Mouse (Mus musculus): ENCODE results near the gene Lrsam1. TPM values are rescaled to one million over a fixed set of nuclear protein-coding genes. Genes with fewer than 3 reads are reported as not detected.

Lrsam1 gene
- polyA plus RNA-seq, 1 experiment from 2014 or later: 13.4 TPM

GRCm38 (mm10) chr2:32888551-32888950 lies 72.9 kb downstream of the Lrsam1 start:
- peaks cover 54% of the 10 kb centered on the region for H3K4me1 ChIP-seq
- no peak overlapping the region for H3K4me3 ChIP-seq
- H3K9me3 ChIP-seq: no peaks in the 10 kb centered on the region
- peak overlapping the region; percentile 79 for H3K27ac ChIP-seq
- no peak overlapping the region for H3K4me2 ChIP-seq
- 0 out of 2 replicates have a peak, but pooled peaks have one; percentile 28 for ATAC-seq (ENCODE audit: insufficient number of reproducible peaks, insufficient read depth, low FRiP score, low TSS enrichment, low read depth)
- 15% methylated on average over 3 of the region's 3 CpGs for WGBS
- H3K36me3 ChIP-seq: peaks cover 12% of the 10 kb centered on the region
- H3K27me3 ChIP-seq: no peaks in the 10 kb centered on the region
- H3K9ac ChIP-seq: peak overlapping the region; percentile 54

DNA sequence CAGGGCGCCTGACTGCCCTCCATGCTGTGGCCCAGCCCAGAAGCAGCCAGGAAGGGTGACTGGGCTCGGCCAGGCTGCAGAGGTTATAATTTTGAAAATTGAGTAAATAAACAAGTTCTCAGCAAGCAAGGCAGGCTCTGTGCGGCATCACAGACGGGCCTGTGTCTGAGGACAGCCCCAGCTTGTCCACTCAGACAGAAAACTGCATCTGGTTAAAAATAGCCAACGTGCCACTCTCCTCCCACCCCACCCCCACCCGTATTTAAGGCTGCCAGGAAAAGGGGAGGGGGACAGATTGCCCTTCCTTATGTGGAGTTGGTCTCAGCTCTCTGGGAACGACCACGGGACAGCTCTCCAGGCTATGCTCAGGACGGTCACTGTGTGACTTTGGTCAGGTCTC lies 73.4 kb downstream of the Lrsam1 start:
- ATAC-seq (ENCODE audit: insufficient number of reproducible peaks, insufficient read depth, low FRiP score, low TSS enrichment, low read depth): 0 out of 2 replicates have a peak, but pooled peaks have one; percentile 38
- 0 out of 2 replicates have a peak overlapping the region, but pooled peaks have one; percentile 0 for H3K4me2 ChIP-seq
- peaks cover 7% of the 10 kb centered on the region for H3K36me3 ChIP-seq
- H3K27me3 ChIP-seq: no peaks in the 10 kb centered on the region
- WGBS: 17% methylated on average over 9 of the region's 9 CpGs
- peak overlapping the region; percentile 79 for H3K27ac ChIP-seq
- no peak overlapping the region for H3K4me3 ChIP-seq
- H3K4me1 ChIP-seq: peaks cover 59% of the 10 kb centered on the region
- H3K9me3 ChIP-seq: no peaks in the 10 kb centered on the region
- peak overlapping the region; percentile 54 for H3K9ac ChIP-seq

DNA sequence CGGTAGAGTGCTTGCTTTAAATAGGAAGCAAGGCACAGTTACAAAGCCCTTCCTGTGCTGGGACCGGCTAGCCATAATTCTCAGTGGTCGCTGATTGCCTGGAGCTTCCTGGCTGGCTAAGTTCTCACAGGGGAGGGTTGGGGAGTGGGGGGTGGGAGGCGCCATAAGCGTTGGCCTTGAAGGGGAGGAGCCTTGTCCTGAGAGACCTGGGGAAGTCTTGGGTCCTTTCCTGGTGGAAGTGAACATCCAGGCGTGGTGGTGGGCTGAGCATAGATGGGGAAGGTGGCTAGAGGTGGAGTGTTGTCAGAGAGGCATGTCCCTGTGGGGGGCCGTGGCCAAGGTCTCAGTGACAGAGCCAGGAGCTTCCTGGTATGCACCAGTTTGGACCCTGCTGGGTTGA lies 76.7 kb downstream of the Lrsam1 start:
- no peak for ATAC-seq (ENCODE audit: insufficient number of reproducible peaks, insufficient read depth, low FRiP score, low TSS enrichment, low read depth)
- H3K4me2 ChIP-seq: peak overlapping the region; percentile 7; the same call in 1 of the 2 replicates
- H3K36me3 ChIP-seq: no peaks in the 10 kb centered on the region; the same call in 1 of the 2 replicates
- H3K27ac ChIP-seq: peak overlapping the region; percentile 68
- WGBS: 18% methylated on average over 7 of the region's 7 CpGs
- no peak overlapping the region for H3K4me3 ChIP-seq
- H3K9ac ChIP-seq: no peak overlapping the region
- no peaks in the 10 kb centered on the region for H3K27me3 ChIP-seq
- peaks cover 90% of the 10 kb centered on the region for H3K4me1 ChIP-seq
- H3K9me3 ChIP-seq: no peaks in the 10 kb centered on the region

GRCm38 (mm10) chr2:32882283-32883043 lies 79.0 kb downstream of the Lrsam1 start:
- WGBS: 25% methylated on average over 17 of the region's 21 CpGs
- Histone ChIP-seq H3K9me3 (no peaks in the 10 kb centered on the region), H3K4me2 (peak overlapping the region; percentile 40), H3K4me1 (peaks cover 91% of the 10 kb centered on the region), H3K36me3 (no peaks in the 10 kb centered on the region; the same call in 1 of the 2 replicates), H3K27ac (peak overlapping the region; percentile 86), H3K27me3 (no peaks in the 10 kb centered on the region), H3K4me3 (no peak overlapping the region), H3K9ac (no peak overlapping the region)
- ATAC-seq (ENCODE audit: insufficient number of reproducible peaks, insufficient read depth, low FRiP score, low TSS enrichment, low read depth): peak; percentile 45; the same call in 1 of the 2 replicates

DNA sequence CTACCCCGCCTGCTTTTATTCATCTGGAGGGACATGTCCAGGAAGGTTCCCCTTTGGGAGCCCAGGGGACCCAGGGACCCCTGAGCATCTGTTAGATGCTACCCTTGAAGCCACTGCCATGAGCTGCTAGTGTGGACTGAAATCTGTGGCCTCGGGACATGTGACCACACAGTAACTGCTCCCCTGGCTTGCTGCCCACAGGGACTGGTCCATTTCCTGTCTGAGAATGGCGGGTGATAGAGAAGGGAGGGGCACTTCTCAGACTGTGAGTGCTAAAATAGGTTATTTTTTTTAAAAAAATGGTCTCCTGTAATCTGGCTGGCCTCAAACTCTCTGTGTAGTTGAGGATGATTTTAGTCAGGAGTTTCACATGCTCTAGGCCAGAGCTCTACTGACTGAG lies 79.7 kb downstream of the Lrsam1 start:
- Histone ChIP-seq H3K9me3 (no peaks in the 10 kb centered on the region), H3K36me3 (no peaks in the 10 kb centered on the region; the same call in 1 of the 2 replicates), H3K27me3 (no peaks in the 10 kb centered on the region), H3K27ac (peak overlapping the region; percentile 86), H3K4me1 (peaks cover 92% of the 10 kb centered on the region), H3K9ac (0 out of 2 replicates have a peak overlapping the region, but pooled peaks have one; percentile 28), H3K4me2 (peak overlapping the region; percentile 20; the same call in 1 of the 2 replicates), H3K4me3 (no peak overlapping the region)
- 26% methylated on average over 3 of the region's 3 CpGs for WGBS
- ATAC-seq (ENCODE audit: insufficient number of reproducible peaks, insufficient read depth, low FRiP score, low TSS enrichment, low read depth): no peak

GRCm38 (mm10) chr2:32881054-32881453 lies 80.4 kb downstream of the Lrsam1 start:
- H3K4me2 ChIP-seq: 0 out of 2 replicates have a peak overlapping the region, but pooled peaks have one; percentile 20
- H3K36me3 ChIP-seq: no peaks in the 10 kb centered on the region; the same call in 1 of the 2 replicates
- no peaks in the 10 kb centered on the region for H3K9me3 ChIP-seq
- no peaks in the 10 kb centered on the region for H3K27me3 ChIP-seq
- H3K4me1 ChIP-seq: peaks cover 89% of the 10 kb centered on the region
- peak overlapping the region; percentile 86 for H3K27ac ChIP-seq
- 33% methylated on average over 6 of the region's 6 CpGs for WGBS
- 0 out of 2 replicates have a peak overlapping the region, but pooled peaks have one; percentile 28 for H3K9ac ChIP-seq
- no peak overlapping the region for H3K4me3 ChIP-seq
- ATAC-seq (ENCODE audit: insufficient number of reproducible peaks, insufficient read depth, low FRiP score, low TSS enrichment, low read depth): no peak

- Histone ChIP-seq H3K9ac (0 out of 2 replicates have a peak overlapping the region, but pooled peaks have one; percentile 16), H3K4me2 (peak overlapping the region; percentile 84), H3K4me3 (peak overlapping the region; percentile 5), H3K4me1 (peaks cover 87% of the 10 kb centered on the region), H3K9me3 (no peaks in the 10 kb centered on the region), H3K27me3 (no peaks in the 10 kb centered on the region), H3K27ac (peak overlapping the region; percentile 86), H3K36me3 (no peaks in the 10 kb centered on the region; the same call in 1 of the 2 replicates)
- WGBS: 74% methylated on average over 5 of the region's 5 CpGs
- no peak for ATAC-seq (ENCODE audit: insufficient number of reproducible peaks, insufficient read depth, low FRiP score, low TSS enrichment, low read depth)
These were observed 81.8 kb downstream of the Lrsam1 start for GRCm38 (mm10) chr2:32879593-32879992.

DNA sequence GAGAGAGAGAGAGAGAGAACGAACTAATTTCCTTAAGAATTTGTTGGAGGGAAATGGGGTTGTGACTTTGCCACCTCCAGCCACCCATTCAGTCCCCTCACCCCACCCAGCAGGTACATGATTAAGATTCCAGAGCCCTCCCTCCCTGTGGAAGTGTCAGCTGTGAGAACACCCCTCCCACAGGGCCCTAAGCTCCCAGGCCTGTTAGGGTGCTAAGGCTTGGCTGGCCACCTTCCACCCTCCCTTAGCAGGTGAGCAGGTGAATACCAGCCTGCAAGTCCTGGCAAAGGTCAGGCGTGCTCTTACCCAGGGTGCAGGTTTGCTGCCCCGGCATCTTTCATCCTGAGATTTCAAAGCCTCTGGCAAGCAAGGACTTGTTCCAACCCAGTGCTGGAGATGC lies 83.0 kb downstream of the Lrsam1 start:
- Histone ChIP-seq H3K4me2 (peak overlapping the region; percentile 84), H3K9me3 (no peaks in the 10 kb centered on the region), H3K4me3 (peak overlapping the region; percentile 87), H3K27ac (peak overlapping the region; percentile 90; the same call in 1 of the 2 replicates), H3K9ac (peak overlapping the region; percentile 94), H3K27me3 (no peaks in the 10 kb centered on the region), H3K4me1 (peaks cover 83% of the 10 kb centered on the region), H3K36me3 (no peaks in the 10 kb centered on the region; the same call in 1 of the 2 replicates)
- ATAC-seq (ENCODE audit: insufficient number of reproducible peaks, insufficient read depth, low FRiP score, low TSS enrichment, low read depth): no peak
- 57% methylated on average over 3 of the region's 3 CpGs for WGBS

- H3K27me3 ChIP-seq: no peaks in the 10 kb centered on the region
- H3K27ac ChIP-seq: peak overlapping the region; percentile 90; the same call in 1 of the 2 replicates
- H3K4me3 ChIP-seq: peak overlapping the region; percentile 87
- 46% methylated on average over 6 of the region's 6 CpGs for WGBS
- H3K36me3 ChIP-seq: no peaks in the 10 kb centered on the region
- no peaks in the 10 kb centered on the region for H3K9me3 ChIP-seq
- no peak for ATAC-seq (ENCODE audit: insufficient number of reproducible peaks, insufficient read depth, low FRiP score, low TSS enrichment, low read depth)
- H3K4me2 ChIP-seq: peak overlapping the region; percentile 84
- peak overlapping the region; percentile 94 for H3K9ac ChIP-seq
- peaks cover 78% of the 10 kb centered on the region for H3K4me1 ChIP-seq
These were observed 83.5 kb downstream of the Lrsam1 start for GRCm38 (mm10) chr2:32877761-32878393.

DNA sequence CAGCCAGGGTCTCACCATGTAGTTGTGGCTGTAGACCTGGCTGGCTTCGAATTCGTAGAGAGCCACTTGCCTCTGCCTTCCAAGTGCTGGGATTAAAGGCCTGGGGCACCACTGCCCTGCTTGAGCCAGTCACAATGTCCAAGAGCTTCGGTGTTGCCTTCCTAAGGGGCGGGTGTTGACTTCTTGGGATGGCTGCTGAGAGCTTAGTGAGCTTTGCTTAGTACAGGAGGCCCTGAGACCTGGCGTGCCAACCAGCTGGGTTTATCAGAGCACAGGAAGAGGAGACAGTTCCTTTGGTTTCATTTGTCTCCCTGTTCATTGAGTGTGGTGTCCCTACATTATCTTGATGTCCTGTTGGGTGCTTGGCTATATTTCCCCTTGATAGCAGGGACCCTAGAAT lies 84.1 kb downstream of the Lrsam1 start:
- Histone ChIP-seq H3K27me3 (no peaks in the 10 kb centered on the region), H3K27ac (peak overlapping the region; percentile 90), H3K9ac (peak overlapping the region; percentile 94), H3K9me3 (no peaks in the 10 kb centered on the region), H3K4me2 (peak overlapping the region; percentile 84), H3K36me3 (no peaks in the 10 kb centered on the region), H3K4me3 (peak overlapping the region; percentile 87), H3K4me1 (peaks cover 72% of the 10 kb centered on the region)
- 18% methylated on average over 5 of the region's 5 CpGs for WGBS
- ATAC-seq (ENCODE audit: insufficient number of reproducible peaks, insufficient read depth, low FRiP score, low TSS enrichment, low read depth): no peak

DNA sequence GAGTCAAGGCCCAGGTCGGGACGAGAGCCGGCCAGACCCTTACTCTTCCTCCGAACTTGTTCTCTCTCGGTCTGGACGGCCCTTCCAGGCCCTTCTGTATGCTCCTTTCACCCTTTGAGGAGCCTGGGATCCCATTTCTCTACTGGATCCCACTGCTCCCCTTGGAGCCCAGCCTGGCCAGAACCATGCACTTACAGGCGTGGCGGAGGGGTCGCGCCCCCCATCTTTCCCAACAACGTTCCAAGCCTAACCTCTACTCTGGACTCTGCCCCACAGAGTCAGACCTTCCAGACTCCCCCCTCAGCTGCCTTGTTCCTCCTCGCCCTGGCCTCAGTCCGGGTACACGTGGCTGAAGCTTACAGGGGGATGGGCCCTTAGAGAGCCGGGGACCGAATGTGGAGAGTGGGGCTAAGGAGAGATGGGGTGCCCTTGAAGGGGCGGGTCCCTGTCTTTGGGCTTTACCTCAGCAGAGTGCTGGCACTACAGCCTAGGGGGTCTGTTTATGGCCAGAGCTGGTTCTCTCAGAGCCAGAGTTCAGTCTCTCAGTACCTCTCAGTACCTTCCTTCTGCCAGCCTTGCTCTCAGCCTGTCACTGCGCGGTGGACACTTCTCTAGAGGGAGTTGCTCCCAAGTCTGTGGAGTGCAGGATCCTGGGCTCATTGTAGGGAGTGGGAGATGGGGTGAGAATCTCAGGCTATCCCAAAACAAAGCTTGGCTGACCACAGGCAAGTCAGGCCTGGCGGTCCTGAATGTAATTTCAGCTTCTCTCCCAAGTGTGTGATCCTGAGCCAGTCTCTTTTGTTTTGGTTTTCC lies 84.7 kb downstream of the Lrsam1 start:
- Histone ChIP-seq H3K9ac (peak overlapping the region; percentile 94), H3K4me3 (peak overlapping the region; percentile 87), H3K4me2 (peak overlapping the region; percentile 84), H3K36me3 (no peaks in the 10 kb centered on the region), H3K27me3 (no peaks in the 10 kb centered on the region), H3K27ac (peak overlapping the region; percentile 90), H3K9me3 (no peaks in the 10 kb centered on the region), H3K4me1 (peaks cover 66% of the 10 kb centered on the region)
- 2% methylated on average over 20 of the region's 20 CpGs for WGBS
- no peak for ATAC-seq (ENCODE audit: insufficient number of reproducible peaks, insufficient read depth, low FRiP score, low TSS enrichment, low read depth)

All from embryonic facial prominence, embryonic 13.5 days (tissue).